Mouse (Mus musculus) inflammation-experienced regulatory T-cells, adult 16 weeks (primary cell): ENCODE data around the gene Tyro3. TPM values are rescaled to one million over a fixed set of nuclear protein-coding genes. Genes with fewer than 3 reads are reported as not detected.

Experiments
- polyA plus RNA-seq: library from polyadenylated mRNA; unstranded; fragments of 100-300 nt; shearing (Covaris generic); gene quantifications from one replicate; pipeline ENCODE4 v1.2.1, GENCODE M21; 2017

Tyro3 gene
- polyA plus RNA-seq, result 3.0 TPM

GRCm38 (mm10) chr2:119797279-119797783 is at the start of gene Tyro3:
Tyro3 (plus strand) TSS chr2:119797733.

DNA sequence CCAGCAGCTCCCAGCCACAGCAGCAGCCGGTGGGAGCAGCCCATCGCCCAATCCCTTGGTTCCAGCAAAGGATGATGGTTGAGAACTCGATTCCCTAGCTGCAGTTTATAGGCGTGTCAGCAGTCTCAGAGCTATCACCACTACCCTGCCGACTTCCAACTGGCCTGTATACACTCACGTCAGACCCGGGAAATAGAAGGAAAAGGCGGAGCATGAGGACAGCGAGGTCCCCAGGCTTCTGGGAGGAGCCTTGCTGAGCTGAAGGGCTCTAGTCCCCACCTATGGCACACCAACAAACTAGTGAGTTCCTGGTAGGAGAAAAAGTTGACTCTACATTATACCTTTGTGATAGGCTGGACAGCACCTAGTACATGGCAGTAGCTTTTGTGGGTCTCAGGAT is 37.3 kb upstream of the Tyro3 start, which contains the start of gene Ltk:
Gene Ltk (minus strand): TSS at position 181 of the 400 bp plus-strand sequence.

DNA sequence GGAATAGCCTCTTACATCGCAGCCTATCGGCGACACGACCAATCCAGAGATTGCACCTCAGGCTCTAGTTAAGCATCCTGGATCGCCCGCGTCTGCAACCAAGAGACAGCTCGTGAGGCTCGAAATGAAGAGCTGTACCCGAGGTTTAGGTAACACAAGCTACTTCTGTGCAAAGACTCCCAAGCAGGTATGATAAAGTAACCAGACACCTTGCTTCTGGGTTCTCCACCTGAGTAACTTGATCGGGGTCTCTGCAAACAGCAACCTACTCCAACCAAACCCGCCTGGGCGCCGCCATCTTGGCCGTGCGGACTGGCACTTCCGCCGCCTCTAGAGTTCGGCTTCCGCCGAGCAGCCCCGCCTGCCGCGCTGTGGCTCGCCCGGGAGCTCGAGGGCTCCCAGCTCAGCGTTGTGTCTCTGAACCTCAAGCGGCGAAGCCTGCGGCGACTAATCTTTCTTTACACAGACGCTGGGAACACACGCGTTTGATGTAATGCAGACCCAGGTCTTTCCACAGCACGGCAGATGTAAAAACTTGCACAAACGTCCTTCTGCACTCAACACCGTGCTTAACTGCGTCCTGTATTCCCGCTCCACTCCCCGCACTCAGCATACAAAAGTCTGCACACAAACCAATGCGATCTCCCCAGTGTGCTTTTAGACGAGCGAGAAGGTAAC is 10.2 kb upstream of the Tyro3 start, which contains the start of gene Rpap1:
Gene Rpap1 (minus strand): TSS at position 332 of the 678 bp plus-strand sequence.

Other genes starting within 250 kb of the Tyro3 start
- 8.9 TPM for gene Nusap1, start 179.4 kb upstream of the Tyro3 start, polyA plus RNA-seq
- 3.1 TPM for gene Oip5, start 179.3 kb upstream of the Tyro3 start, polyA plus RNA-seq
- 42.4 TPM for gene Ndufaf1, start 134.9 kb upstream of the Tyro3 start, polyA plus RNA-seq
- 35.7 TPM for gene Rtf1, start 122.7 kb upstream of the Tyro3 start, polyA plus RNA-seq
- not detected for gene Itpka, start 55.4 kb upstream of the Tyro3 start, polyA plus RNA-seq
- not detected for gene Ltk, start 37.3 kb upstream of the Tyro3 start, polyA plus RNA-seq
- gene Rpap1, start 10.2 kb upstream of the Tyro3 start, polyA plus RNA-seq, result 44.4 TPM
- 67.1 TPM for gene Mga, start 99.5 kb downstream of the Tyro3 start, polyA plus RNA-seq
- gene Mapkbp1, start 175.0 kb downstream of the Tyro3 start, polyA plus RNA-seq, result 10.6 TPM
- 21.1 TPM for gene Jmjd7, start 229.8 kb downstream of the Tyro3 start, polyA plus RNA-seq
- 6.8 TPM for gene Gm28042, start 229.8 kb downstream of the Tyro3 start, polyA plus RNA-seq
- gene Pla2g4b, start 235.7 kb downstream of the Tyro3 start, polyA plus RNA-seq, result 4.4 TPM